In the genomic region with DNA sequence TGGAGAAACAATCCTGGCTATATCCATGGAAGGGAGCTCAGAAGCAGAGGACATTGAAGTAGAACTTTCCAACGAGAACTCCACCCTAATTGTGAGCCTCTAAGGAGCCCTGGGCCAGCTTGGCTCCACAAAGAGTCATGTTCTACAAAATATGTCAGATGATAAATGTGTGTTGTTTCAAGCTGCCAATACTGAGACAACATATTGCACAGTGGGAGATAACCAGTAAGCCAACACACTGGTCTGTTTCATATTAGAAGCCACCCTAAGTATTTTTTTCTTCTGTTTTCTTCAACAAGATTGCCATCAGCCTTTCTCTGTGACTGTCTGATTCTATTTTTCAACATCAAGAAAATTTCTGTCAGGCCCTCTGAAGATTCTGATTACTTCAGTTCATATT, we compare ENCODE assay signal across 17 mouse cellular contexts.
"Had no signal": no experiment of that assay in that cellular context is flagged by ENCODE, and none has a peak within 500 bp of the region (broad histone marks: within the 10 kb centered on the region; RNA-seq: fewer than 3 reads in every experiment).

No protein-coding gene starts in this region.

- DNase-seq: gastrocnemius, adult 2 months; gastrocnemius, postnatal 10 days; gastrocnemius, postnatal 25 days; heart, adult 18-20 months; heart, postnatal 10 days; heart, postnatal 4 days; kidney, adult 18-20 months; kidney, adult 8-10 months; kidney, postnatal 10 days; kidney, postnatal 25 days; kidney, postnatal 4 days; liver had no signal

- ATAC-seq: hindbrain, embryonic 16.5 days; inflammation-experienced regulatory T-cells, adult 6 months; intestine, embryonic 15.5 days; intestine, postnatal 0 days; liver, embryonic 12.5 days had no signal
